Mouse (Mus musculus): ENCODE measurements around the gene Grid2.

- TF ChIP-seq CTCF (IDR thresholded peaks at IDR 0.05; ENCODE audit: extremely low read depth, insufficient read length, insufficient replicate concordance, low read depth, low read length) (peak; percentile 39; the same call in 1 of the 2 replicates), POLR2A (IDR thresholded peaks at IDR 0.05; ENCODE audit: low read depth, low read length) (no peak)
These were observed 1428.3 kb downstream of the Grid2 start for GRCm38 (mm10) chr6:64683974-64684373.
